Mouse (Mus musculus): ENCODE data around the gene Atl3.

- no peak for TF ChIP-seq CTCF (IDR thresholded peaks at IDR 0.05; ENCODE audit: borderline replicate concordance, extremely low read depth, insufficient read depth, insufficient read length)
- TF ChIP-seq POLR2A (IDR thresholded peaks at IDR 0.05; ENCODE audit: borderline replicate concordance, extremely low read depth, insufficient read depth, insufficient read length, poor library complexity, severe bottlenecking), result no peak
Observed at GRCm38 (mm10) chr19:7583599-7583998, 89.8 kb downstream of the Atl3 start.

Data from brain, embryonic 14.5 days (tissue).